Mouse (Mus musculus) adrenal gland, postnatal 36 days (tissue): ENCODE data around the gene Ldlrad3. TPM values are rescaled to one million over a fixed set of nuclear protein-coding genes. Genes with fewer than 3 reads are reported as not detected.

ENCODE experiments used
- DNase-seq, 2 experiments: peaks; one replicate each; pipeline ENCODE4 v3.0.0; 2021; ENCODE audit warnings: mixed read lengths in 1 of 2
- total RNA-seq, 2 experiments: library from RNA; stranded (reverse); gene quantifications; 2 replicates each; pipeline ENCODE4 v1.2.3; 2021

The Ldlrad3 gene
- total RNA-seq, 2 experiments from 2014 or later, result 8.2 to 9.3 TPM

DNA sequence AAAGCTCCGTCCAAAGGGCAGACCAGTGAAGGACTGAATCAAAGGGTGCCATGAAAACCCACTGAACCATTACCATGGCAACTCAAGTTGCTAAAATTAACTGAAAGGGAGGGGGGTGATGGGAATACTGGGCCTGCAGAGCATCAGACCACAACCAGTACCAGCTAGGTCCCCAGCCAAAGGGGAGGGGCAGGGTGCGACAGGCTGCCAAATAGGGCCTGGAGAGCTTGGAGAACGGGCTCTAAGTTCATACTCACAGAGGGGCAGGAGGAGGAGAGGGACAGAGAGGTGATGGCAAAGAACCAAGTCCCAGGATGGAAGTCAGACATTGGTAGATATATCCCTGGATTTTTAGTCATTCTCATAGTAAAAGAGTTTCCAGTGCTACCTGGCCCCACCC lies 222.8 kb downstream of the Ldlrad3 start:
- no peak for DNase-seq

DNA sequence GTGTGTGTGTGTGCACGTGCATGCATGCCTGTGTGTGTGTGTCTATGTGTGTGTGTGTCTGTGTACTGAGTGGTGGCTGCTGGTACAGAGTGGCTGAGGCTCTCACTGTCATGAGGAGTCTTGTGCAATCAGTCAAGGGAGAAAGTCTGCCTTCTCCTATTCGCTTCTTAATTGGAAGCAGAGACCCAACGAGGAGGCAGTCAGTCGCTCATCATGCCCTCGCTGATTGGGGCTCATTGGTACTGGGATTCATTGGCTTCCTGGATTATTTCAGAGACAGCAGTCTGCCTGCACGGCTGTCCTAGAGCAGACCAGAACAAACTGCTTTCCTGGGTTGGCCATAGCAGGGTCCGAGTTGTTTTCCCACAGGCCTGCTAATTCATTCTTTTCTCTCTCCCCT lies 223.8 kb downstream of the Ldlrad3 start:
- no peak for DNase-seq

DNA sequence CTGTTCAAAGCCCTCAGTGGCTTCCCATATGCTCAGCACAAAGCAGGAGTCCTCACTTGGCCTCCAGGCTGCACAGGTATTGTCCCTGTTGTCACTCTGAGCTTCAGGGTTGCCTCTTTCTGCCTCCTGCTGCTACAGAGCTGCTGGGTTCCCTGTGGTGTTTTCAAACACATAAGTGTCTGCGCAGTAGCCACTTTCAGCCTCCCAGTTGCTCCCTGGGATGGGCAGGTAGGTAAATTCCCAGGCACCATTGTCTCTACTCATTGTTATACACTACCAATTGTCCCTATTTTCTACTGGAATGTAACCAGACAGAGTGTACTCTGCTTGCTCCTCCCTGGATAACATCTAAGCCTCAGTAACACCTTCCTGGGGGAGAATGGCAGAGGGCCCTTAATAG lies 224.8 kb downstream of the Ldlrad3 start:
- DNase-seq, result no peak

DNA sequence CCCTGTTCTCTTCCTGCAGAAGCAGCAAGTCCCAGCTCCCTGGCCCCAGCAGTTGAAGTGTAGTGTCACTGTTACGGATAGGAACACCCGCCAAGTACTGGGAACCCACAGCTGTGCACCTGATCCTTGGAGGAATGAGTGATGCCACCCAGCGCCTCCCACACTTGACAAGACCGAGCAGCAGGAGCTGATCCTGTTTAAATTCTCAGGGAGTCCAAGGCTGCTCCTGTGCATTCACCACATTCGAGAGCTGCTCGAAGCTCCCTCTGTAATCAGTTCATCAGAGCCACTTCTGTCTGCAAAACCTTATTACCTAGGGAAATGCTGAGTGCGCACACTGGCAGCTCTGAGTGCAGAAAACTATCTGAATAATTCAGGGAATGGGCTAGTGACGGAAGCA lies 225.5 kb downstream of the Ldlrad3 start:
- DNase-seq, result no peak

DNA sequence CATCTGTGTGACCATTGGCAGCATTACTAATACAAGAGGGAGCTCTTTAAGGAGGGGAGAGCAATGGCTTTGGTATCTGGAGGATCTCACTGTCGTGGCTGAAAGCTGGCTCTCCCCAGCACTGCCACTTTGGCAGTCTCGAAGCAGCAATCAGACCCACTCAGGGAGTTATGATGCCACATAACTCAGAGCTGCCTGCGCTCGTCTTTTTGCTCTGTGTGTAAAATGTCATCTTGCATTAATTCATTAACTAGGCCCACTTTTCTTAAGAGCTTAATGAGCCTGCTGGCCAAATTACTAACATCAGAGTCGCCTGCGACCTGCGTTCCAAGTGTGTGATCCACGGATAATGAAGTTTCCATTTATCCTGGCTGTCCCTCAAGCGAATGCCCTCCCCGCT lies 230.1 kb downstream of the Ldlrad3 start:
- DNase-seq, result no peak

DNA sequence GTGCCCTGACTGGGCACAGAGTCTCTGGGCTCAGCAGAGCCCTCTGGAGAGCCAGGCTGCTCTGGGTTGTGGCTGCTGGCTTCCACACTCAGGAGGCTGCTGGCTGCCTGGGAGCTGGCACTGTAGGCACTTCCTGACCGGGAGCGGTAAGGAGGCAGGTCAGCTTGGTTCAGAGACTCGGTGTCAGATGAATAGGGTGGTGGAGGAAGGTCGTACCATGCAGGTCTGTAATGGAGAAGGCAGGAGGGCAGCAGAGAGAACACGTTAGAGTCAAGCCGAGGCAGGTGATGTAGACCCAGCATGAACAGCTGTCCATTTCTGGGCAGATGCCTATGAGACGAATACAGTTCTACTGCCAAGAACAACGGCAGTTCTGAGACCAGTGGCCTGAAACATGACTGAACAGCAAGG lies 233.2 kb downstream of the Ldlrad3 start:
- DNase-seq, result no peak

DNA sequence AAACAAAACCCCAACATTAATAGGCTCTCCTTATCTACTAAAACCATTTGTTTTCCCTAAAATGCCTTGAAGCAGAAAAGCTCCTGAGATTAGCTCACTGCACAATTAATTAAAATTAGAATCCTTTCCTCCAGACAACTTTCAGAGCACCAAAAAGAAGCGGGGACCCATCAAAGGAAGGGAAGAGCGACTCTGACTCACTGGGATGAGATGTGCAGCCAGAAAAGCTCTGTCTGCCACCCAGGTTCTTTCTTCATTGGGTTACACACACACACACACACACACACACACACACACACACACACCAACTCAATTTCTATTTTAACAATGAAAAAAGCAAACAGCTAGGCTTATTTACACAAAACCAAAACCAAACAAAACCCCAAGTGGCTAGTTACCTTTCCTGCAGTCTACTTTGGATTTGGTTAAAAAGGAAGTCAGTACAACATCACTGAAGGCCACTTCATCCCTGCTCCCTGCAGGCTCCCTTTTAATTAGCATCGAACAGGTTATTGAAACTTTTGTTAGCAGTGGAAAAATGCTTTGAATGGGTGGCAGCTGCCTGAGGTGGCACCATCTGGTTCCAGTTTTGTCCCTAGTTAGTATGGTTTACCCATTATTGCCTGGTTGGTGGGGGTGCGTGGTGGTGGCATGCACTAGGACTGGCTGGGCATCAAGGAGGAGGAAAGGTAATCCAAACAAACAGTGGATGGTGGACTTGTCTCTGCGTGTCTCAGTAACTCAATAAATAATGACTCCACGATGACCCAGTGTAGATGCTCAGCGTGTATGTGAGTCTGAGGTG lies 235.3 kb downstream of the Ldlrad3 start:
- DNase-seq, result no peak

DNA sequence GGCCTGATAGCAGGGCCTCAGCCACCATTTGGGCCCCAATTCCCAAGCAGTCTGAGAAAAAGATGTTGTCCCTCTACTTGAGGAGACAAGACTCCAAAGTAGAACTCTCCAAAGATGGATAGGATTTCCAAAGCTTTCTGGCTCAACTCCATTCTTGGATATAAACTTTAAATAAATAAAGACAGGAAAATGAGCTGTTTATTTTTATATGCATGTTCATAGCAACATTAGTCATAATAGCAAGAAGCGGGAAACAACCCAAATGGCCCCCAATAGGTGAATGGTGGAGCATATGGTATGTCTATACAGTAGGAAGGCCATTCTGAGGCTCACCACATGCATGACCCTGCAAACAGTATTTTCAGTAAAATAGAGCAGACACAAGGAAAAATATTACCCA lies 251.2 kb downstream of the Ldlrad3 start:
- DNase-seq, result no peak

DNA sequence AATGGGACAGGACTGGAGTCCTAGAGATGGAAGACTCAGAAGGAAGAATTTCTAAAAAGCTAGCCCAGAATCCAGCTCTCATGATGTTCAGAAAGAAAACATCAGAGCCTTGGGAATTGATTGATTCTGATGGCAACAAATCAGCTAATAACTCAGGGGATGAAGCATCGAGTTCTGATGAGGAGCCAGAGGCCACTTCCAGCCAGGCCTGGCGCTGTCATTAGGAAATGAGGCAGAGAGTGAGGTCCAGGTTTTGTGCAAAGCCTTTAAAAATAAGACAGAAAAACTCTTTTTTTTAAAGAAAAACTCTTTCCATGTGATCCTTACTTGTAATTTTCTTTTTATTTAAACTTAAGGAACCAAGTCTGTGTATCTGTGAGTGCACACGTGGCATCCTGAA lies 252.9 kb downstream of the Ldlrad3 start:
- DNase-seq, result no peak

DNA sequence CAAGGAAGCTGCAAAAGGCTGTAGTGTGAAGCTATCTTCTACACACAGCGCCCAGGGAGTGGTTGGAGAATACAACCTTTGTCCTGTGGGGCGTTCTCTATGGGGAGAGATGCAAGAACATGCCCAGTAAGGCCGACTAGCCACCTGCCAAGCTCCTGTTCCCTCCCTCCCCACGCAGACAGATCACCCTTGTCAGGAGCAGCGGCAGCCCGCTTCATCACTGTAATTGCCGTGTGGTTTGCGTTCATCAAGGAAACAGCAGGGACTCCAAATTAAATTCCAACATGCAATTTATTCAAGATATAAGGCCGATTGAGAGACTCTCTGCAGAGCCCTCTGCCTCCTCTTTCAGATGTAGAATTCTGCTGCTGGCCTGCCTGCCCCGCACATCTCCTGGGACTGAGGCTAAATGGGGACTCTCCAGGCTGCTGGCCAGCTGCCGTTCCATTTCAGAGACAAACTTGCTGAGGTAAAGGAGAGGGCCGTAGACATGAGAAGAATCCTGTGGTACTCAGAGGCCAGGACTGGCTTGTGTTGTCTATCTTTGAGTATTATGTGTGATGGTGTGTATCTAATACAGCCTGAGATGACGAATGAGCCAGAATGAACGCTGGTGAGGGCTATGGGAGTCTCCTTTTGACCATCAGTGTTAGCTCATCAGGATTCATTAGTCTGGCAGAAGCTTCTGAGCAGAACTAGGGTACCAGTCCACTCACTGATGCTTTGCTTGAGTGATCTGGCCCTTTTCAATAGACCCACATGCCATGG lies 253.8 kb downstream of the Ldlrad3 start:
- DNase-seq, result no peak

DNA sequence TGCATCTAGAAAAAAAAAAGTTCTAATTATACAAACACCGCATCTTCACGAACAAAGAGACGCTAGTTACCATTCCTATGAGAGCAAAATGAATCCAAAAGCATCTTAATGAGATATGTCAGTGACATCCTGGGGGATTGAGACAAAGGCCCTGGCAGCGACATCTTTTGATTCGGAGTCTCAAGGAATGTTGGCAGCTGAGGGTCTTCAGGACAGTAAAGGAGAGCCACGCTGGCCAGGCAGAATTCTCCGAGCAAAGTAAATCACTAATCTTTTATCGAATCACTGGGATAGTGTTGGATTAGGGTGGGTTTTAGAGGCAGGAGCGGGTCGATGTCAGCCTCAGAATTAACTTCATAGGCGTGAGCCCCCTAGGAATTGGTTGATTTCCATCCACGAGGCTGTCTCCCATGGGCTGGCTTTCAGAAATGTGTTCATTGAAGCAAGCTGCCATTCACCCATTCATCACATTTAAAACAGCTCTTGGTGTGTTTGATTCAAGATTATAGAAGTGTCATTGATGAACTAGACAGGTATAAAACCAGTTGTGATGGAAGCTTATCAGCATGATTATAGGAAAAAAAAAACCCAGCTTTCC lies 260.5 kb downstream of the Ldlrad3 start:
- no peak for DNase-seq

DNA sequence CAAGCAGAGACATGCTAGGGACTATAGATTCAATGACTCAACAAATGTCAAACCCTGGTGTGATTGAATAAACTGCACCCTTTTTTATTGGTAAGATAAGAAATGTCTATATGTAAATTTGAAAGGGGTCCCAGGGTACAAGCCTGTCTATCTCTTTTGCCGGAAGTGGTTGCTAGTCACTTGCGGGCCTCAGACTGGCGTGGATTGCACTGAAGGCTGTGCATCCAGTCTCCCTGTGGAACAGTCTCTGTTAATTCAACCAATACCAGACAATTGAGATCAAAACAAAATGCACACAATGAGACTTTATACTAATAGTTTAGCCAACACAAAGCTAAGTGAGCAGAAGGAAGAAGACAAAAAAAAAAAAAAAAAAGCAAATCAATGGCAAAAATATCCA lies 261.0 kb downstream of the Ldlrad3 start:
- no peak for DNase-seq

DNA sequence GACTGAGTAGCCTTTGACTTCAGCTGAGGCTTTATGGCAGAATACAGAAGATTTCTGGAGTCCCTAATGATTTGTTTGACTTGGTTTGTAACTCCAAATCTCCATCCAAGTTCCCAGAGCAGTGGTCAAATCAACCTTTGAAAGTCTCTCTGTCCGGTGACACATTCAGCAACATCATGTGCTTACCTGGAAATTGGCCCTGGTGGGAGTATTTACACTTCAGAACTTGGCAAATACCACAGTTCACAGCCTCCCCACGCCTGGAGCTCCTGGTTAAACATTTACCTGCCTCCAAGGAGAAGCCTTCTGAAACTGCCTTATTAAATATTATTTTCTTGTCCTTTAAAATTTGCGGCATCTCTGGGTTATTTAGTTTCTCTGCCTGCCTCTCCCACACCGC lies 263.0 kb downstream of the Ldlrad3 start:
- no peak for DNase-seq

DNA sequence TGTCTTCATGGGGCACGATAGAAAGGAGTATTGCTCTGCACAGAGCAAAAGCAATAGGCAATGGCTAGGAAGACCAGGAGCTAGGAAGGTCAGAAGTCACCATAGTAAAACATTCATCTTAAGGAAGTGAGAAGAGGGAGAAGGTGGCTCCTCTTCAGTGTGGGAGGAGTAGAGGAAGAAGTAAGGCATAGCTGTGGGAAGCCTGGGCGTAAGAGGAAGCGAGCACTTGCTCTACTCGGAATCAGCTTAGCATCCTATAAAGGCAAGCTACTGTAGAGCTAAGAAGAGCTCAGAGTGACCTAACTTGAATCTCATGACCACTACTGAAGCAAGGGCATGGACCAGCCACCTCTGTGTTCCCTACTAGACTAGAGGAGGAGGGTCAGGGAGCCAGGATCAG lies 263.9 kb downstream of the Ldlrad3 start:
- DNase-seq, result no peak

DNA sequence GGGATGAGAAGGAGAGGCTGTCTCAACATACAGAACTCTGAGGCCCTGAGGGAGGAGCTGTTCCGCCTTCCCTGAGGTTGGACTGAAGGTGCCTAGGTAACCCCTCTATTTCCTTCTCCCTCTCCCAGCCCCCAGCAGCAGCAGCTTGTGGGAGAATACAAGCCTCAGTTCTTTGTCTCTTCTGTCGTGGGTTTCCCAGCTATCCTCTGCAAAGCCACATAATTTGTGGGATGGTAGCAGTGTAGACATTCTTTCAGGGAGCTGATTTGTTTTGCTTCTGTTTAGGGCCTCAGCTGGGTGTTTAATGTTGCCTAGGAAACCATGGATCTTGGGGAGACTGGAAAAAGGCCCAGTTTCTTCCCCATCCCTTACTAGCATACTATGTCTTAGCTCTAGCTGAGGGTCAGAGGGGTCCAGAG lies 266.0 kb downstream of the Ldlrad3 start:
- no peak for DNase-seq

DNA sequence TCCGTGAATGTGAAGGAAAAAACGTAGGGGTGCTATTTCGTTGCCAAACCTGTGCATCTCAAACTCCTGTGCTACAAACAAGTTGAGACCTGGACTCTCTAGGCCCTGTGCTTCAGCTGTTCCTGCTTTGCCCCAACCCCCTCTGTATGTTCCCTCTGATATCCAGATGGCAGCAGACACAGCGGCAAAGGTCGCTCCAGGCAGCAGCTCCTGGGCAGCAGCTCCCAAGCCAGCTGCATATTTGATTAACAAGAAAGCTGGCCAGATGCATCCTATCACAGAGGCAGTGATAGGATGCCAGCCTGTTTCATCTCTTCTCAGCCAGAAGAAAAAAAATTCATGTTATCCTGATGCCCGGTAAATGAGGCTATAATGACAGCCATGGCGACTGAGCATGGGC lies 267.7 kb downstream of the Ldlrad3 start:
- DNase-seq, result no peak

DNA sequence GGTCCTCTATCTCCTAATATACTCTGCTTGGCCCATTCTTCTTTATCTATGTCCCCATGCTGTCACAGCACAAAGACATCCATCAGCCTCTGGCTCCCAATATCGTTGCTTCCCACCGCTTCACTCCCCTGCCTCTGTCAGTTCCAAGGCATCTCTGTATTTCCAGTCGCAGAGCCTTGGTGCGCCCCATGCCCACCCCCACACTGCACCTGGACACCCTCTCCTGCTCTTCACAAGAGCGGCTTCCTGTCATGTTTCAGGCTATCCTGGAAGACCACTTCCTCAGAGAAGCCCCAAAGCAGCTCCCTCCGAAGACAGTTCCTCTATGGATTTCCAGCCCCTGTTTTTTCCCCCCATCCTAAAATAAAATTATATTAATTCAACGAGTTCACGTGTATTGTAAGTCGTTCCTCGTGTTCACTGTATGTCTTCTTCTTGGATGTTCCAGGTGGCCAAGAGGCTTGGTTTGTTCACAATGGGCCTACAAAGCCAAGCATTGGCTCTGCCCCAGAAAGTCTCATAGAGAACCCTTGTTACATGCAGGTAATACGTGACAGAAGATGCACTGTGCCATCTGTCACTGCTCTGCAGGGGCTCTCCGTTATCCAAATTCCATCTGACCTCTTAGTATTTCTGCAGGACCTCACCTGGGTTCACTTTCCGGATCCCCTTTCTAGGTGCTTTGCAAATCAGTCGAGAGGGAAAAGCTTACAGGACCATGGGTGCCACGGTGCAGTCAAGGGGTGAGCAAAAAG lies 276.7 kb downstream of the Ldlrad3 start:
- no peak for DNase-seq

DNA sequence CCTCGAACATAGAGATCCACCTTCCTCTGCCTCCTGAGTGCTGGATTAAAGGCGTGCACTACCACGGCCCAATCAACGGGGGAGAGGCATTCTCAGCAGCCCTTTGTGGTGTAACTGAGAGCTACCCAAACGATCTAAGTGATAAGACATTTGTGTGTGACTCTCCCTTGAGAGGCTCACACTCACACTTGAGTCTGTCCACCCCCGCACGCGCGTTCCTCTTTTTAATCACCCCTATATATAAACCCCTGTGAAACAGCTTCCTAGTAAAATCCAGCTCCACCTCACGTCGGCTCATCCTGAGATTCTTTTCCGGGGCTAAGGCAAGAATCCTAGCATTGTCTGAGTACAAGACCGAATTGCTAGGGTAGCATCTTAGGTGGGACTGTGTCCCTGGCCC lies 277.4 kb downstream of the Ldlrad3 start:
- DNase-seq, result no peak

DNA sequence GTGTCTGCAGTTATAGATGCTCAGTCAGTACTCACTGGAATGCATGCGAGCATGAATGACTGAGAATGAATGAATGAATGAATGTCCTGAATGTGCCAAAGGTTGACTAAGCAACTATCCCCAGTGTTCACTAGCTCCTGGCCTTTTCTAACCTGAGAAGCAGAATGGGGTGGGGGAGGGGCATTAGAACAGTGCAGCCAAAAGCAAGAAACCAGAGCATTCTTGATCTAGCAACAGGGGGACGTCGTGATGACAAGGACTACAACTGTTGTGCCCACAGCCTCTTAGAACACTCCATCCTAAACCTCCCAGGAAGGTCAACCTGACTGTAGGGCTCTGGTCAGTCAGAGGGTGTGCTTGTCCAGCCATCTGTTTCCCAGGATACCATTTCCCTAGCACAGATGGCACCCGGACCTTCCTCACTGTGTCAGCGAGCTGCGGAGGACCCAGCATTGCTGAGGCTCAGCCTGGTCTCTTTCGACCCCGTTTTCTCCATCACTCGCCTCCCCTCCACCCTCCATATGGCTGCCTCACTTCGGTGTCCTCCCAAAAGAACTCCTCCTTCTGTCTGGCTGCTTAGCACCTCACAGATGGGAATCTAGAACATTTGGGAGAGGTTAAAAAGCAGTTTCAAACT lies 278.7 kb downstream of the Ldlrad3 start:
- no peak for DNase-seq

DNA sequence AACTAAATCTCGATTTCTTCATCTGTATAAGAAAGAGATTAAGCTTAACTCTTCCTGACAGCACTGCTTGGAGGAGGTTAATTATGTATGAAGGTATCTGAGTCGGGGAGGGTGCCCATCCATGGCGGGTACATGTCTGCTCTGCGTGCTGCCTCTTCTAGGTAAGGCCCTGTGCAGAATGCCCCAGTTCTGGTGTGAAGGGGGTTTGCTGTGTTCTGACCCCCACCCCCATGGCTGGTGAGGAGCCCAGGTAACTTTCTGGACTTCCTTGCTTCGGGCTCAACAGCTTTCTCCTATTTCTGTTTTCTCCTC lies 279.9 kb downstream of the Ldlrad3 start:
- DNase-seq, result no peak

DNA sequence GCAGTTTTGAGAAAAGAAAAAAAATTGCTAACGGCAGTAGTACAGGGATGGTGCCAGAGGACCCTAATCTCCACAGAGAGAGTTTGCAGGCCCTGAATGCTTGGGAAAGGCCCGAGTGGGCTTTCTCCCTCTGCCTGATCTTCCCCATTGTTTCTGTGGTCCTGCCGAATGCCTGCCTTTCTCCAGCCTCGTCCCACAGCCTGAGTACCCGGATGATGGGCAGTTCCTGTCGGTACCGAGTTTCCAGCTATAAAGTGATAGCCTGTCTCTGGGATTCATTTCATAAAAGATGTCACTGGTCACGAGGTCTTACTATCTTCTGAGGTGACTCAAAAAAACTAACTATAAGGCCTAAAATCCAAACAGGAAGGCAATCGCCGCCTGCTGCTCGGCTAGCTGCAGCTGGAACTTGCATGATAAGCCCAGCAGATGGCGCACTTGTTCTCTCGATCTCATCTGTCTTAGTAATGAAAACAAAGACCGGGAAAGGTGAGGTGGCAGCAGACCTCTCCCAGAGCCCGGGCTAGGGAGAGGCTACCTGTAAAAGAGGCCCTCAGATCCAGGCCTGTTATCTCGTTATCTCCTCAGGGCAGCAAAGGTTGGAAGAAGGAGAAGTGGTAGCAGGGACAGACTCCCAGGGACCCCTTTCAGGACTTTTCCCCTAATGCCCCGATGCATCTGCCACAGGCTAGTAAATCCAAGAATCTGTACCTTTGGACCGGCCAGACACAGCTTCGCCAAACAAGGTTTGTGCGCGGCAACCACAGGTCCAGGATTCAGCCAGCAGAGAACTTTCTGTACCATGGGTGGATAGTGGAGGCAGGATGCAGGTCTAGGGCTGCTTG lies 280.4 kb downstream of the Ldlrad3 start:
- DNase-seq, result peak; percentile 80 to 81
